Mouse (Mus musculus): ENCODE data around the gene Mrpl51.

Mrpl51 gene

GRCm38 (mm10) chr6:125191332-125192015 lies at the start of gene Mrpl51, which contains the start of gene Ncapd2:
Mrpl51 (plus strand) TSS chr6:125191801.
Ncapd2 (minus strand) TSS chr6:125191701.
- DNase-seq: peak; percentile 96

GRCm38 (mm10) chr6:125142436-125142835 lies 49.2 kb upstream of the Mrpl51 start:
- no peak for DNase-seq

GRCm38 (mm10) chr6:125143128-125143527 lies 48.5 kb upstream of the Mrpl51 start:
- DNase-seq: no peak

GRCm38 (mm10) chr6:125143904-125144303 lies 47.7 kb upstream of the Mrpl51 start:
- DNase-seq: peak; percentile 61

GRCm38 (mm10) chr6:125145001-125145400 lies 46.6 kb upstream of the Mrpl51 start, which contains the start of gene Iffo1:
Iffo1 (plus strand) TSS chr6:125145241.
- peak; percentile 95 for DNase-seq

GRCm38 (mm10) chr6:125145479-125145951 lies 46.1 kb upstream of the Mrpl51 start:
- no peak for DNase-seq

GRCm38 (mm10) chr6:125146148-125146547 lies 45.5 kb upstream of the Mrpl51 start:
- DNase-seq: no peak

- peak; percentile 39 for DNase-seq
Measured at GRCm38 (mm10) chr6:125146797-125147196, 44.8 kb upstream of the Mrpl51 start.

GRCm38 (mm10) chr6:125147329-125147728 lies 44.3 kb upstream of the Mrpl51 start:
- DNase-seq: no peak

- DNase-seq: peak; percentile 49
Measured at GRCm38 (mm10) chr6:125148251-125148925, 43.2 kb upstream of the Mrpl51 start.

- peak; percentile 77 for DNase-seq
Measured at GRCm38 (mm10) chr6:125148926-125149568, 42.6 kb upstream of the Mrpl51 start.

- no peak for DNase-seq
Measured at GRCm38 (mm10) chr6:125149569-125149950, 42.0 kb upstream of the Mrpl51 start.

GRCm38 (mm10) chr6:125152212-125153017 lies 39.2 kb upstream of the Mrpl51 start:
- no peak for DNase-seq

- DNase-seq: no peak
Measured at GRCm38 (mm10) chr6:125153018-125153389, 38.6 kb upstream of the Mrpl51 start.

GRCm38 (mm10) chr6:125153682-125154081 lies 37.9 kb upstream of the Mrpl51 start:
- DNase-seq: no peak

GRCm38 (mm10) chr6:125154550-125154949 lies 37.1 kb upstream of the Mrpl51 start:
- no peak for DNase-seq

- no peak for DNase-seq
Measured at GRCm38 (mm10) chr6:125155262-125155661, 36.3 kb upstream of the Mrpl51 start.

- DNase-seq: no peak
Measured at GRCm38 (mm10) chr6:125156491-125156890, 35.1 kb upstream of the Mrpl51 start.

- peak; percentile 33 for DNase-seq
Measured at GRCm38 (mm10) chr6:125156903-125157614, 34.5 kb upstream of the Mrpl51 start.

GRCm38 (mm10) chr6:125158944-125159492 lies 32.6 kb upstream of the Mrpl51 start:
- DNase-seq: no peak

- no peak for DNase-seq
Measured at GRCm38 (mm10) chr6:125159773-125160557, 31.6 kb upstream of the Mrpl51 start.
